Mouse (Mus musculus): ENCODE results near the gene Zdhhc17. TPM values are rescaled to one million over a fixed set of nuclear protein-coding genes. Genes with fewer than 3 reads are reported as not detected.
A peak's percentile ranks its signal among the peaks of the same experiment; 100 is the strongest.

The Zdhhc17 gene
- total RNA-seq, 2 experiments from 2014 or later, result 22.4 to 29.1 TPM

GRCm38 (mm10) chr10:111005611-111006488 is 4.1 kb downstream of the Zdhhc17 start:
- no peak for DNase-seq

DNA sequence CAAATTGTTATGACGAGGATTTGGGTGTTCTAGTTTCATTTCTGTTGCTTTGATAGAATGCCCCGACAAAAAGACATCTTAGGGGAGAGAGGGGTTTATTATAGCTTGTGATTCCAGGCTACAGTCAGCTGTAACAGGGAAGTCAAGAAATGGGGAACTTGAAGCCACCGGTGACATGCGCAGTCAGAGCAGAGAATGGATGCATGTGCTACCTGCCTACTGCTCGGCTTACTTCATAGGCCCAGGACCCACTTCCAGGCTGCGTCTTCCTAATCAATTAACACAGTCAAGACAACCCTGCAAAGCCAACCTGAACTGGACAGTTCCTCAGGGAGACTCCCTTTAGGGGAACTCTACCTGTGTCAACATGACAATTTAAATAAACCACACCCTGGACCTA is 5.7 kb downstream of the Zdhhc17 start:
- DNase-seq, result no peak

DNA sequence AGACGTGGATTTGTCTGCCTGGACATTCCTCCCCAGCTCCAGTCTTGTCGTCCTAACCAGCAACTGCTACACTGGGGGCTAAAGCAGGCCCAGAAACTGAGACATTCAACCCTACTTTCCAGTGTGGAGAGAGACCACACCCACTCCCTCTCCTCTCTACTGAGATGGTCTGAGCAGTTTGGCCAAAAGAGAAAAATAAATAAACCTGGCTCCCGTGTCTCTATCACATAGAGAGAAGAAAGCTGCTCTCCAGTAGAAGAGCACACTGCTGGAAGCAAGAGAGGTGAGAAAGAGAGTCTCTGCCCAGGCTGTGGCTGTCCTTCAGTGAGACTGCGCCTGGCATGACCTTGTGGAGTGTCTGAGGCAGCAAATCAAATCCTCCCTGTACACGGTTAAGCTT is 10.7 kb downstream of the Zdhhc17 start:
- DNase-seq, result no peak

- no peak for DNase-seq
These were observed 12.8 kb downstream of the Zdhhc17 start for GRCm38 (mm10) chr10:110997180-110997579.

- no peak for DNase-seq
These were observed 15.2 kb downstream of the Zdhhc17 start for GRCm38 (mm10) chr10:110994761-110995160.

DNA sequence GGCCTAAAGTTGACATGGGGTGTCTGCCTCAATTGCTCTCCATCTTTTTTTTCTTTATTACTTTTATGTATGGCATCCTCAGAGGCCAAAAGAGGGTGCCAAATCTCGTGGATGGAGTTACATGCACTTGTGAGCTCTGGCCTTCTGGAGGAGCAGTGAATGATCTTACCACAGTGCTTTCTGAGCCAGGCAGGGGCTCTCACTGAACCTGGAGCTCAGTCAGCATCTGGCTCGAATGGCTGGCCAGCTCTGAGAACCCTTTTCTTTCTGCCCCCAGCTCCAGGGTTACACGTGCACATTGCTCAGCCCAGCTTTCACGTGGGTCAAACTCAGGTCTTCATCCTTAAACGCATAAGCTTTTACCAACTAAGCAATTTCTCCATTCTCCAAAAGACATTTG is 16.7 kb downstream of the Zdhhc17 start:
- DNase-seq, result no peak

- DNase-seq, result no peak
These were observed 17.9 kb downstream of the Zdhhc17 start for GRCm38 (mm10) chr10:110992047-110992431.

DNA sequence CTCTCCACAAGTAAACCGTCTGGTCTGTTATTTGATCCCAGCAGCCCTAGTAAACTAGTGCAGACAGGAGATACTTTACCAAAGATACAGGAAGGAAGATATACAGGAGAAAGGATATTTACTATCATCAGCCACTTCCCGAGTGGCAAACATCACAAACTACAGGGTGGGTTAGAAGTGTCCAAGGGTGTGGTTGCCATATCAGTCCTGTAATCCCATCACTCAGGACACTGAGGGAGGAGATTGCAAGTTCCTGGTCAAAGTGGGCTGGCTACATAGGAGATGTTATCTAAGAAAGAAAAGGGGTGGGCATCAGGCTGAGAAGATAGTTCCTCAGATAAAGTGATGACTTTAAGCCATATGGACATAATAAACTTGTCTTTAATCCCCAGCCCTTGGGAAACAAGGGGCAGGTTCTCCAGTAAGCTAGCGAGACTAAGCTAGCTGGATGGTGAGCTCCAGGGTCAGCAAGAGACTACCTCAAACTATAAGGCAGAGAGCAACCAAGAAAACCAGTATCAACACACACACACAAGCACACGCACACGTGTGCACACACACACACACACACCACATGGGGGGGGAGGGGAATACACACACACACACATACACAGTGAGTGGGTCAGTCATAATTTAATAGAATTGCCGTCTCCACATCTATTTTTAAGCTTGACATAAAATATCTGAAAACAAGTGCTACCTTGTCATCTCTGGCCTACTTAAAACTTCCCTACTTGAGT is 18.5 kb downstream of the Zdhhc17 start:
- no peak for DNase-seq

DNA sequence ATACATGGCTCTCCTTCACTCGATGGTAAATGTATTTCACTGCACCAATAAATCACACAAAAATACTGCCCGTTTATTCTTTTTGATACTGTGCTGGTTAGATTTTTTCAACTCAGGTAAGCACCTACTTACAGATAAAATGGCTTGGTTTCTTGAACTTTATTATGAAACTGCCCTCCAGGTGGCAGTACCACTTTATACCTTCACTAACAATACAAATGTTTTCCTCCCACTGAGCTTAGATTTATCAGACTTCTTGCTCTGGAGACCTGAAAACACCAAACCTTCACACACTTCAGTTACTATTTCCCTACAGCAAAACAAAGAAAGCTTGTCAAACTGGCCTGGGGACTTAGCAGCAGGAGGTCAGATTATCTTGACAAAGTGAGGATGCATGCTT is 20.2 kb downstream of the Zdhhc17 start:
- DNase-seq, result no peak

- no peak for DNase-seq
These were observed 23.3 kb downstream of the Zdhhc17 start for GRCm38 (mm10) chr10:110986682-110987081.

- DNase-seq, result no peak
These were observed 27.2 kb downstream of the Zdhhc17 start for GRCm38 (mm10) chr10:110982771-110983170.

GRCm38 (mm10) chr10:110980441-110980840 is 29.5 kb downstream of the Zdhhc17 start:
- no peak for DNase-seq

- no peak for DNase-seq
These were observed 30.5 kb downstream of the Zdhhc17 start for GRCm38 (mm10) chr10:110979431-110979830.

GRCm38 (mm10) chr10:110977379-110977778 is 32.6 kb downstream of the Zdhhc17 start:
- DNase-seq, result no peak

GRCm38 (mm10) chr10:110976046-110976445 is 33.9 kb downstream of the Zdhhc17 start:
- peak; percentile 25 for DNase-seq

GRCm38 (mm10) chr10:110974885-110975284 is 35.1 kb downstream of the Zdhhc17 start:
- no peak for DNase-seq

- peak; percentile 33 for DNase-seq
These were observed 35.5 kb downstream of the Zdhhc17 start for GRCm38 (mm10) chr10:110974463-110974862.

DNA sequence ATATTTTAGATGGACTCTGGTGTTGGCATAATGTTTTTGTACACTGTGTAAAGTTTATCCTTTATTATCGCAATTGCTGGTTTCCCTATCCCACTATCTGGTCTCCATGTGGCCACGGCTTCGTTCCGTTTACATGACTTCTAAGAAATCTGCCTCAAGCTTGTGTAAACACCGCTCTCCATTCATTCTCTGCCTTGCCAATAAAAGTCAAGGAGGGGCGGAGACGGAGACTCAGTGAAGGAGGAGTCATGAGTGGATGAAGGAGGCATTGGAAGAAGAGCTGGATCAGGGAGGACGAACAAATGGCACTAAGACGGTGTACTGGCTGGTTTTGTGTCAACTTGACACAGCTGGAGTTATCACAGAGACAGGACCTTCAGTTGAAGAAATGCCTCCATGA is 37.9 kb downstream of the Zdhhc17 start:
- no peak for DNase-seq

GRCm38 (mm10) chr10:110971483-110971882 is 38.5 kb downstream of the Zdhhc17 start:
- no peak for DNase-seq

DNA sequence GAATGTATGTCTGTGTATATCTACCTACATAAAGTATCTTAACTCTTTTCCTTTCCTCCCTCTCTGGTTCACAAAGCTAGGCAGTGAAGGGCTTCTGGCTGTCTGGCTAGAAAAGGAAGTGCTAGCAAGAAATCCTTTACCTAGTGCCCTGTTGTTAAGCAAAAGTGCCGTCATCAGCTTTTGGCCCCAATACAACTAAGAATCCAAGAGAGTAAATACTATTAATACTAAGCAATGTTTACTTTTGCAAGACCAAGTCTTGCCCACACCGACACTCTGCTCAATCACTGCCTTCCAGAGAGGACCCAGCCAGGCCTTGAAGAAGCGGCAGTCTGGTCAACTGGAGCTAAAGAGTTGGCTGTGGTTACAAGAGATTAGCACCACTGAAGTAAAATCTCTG is 38.9 kb downstream of the Zdhhc17 start:
- no peak for DNase-seq

DNA sequence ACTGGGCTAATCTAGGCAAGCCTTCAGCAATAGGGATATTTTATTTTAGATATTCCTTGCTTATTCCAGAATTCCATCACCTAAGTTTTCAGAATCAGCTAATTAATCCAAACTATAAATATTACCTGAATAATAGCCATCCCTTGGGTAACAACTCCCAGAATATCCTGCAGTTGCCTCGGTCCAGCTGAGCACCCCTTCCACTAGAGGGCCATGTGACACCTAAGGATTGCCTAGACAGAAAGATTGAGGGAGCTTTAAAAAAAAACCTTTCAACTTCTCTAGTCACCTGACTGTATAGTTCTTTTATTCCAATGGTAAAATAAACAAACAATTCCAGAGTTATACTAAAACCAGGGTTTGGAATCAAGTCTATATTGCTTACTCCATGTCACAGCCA is 47.8 kb downstream of the Zdhhc17 start:
- no peak for DNase-seq

GRCm38 (mm10) chr10:110960841-110961240 is 49.1 kb downstream of the Zdhhc17 start:
- DNase-seq, result no peak

DNA sequence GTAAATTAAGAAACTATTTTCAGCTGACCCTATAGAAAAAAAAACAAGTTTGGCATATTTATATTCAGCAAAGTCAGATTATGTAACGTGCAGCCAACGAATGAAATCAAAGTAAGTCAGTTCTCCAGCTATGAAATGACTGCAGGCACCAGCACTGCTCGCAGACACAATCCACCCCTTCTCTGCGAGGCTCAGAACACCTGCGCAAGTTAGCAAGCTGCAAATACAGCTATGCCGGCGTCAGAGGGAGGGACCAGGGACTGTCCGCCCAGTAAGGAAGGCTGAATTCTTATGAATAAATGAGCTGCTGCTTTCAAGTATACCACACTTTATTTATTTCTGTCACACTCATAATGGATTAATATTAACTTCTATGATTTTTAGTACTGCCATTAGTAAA is 50.2 kb downstream of the Zdhhc17 start:
- no peak for DNase-seq

DNA sequence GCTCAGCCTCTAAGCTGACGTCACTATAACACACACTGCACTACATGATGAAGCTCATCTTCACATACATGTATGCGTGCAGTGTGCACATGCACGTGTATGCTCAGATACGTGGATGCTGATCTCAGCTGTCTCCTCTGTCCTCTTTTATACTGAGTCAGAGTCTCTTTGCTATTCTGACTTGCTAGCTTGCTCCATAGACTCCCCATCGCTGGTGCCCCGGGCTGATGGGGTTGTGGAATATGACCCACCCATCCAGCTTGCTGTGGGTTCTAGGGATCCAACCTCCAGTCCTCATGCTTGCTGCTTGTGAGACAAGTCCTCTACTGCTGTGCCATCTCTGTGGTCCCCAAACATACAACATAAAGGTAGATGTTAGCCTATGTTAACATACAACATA is 51.1 kb downstream of the Zdhhc17 start:
- no peak for DNase-seq

All from gastrocnemius, postnatal 10 days (tissue).